Mouse (Mus musculus) embryonic fibroblast, embryonic 13.5 days (primary cell): Measurements from ENCODE around the gene Olfr25.

ENCODE experiments used
- CTCF ChIP-seq: IDR thresholded peaks from 2 replicates; pipeline ENCODE4 v1.5.1; 2011; ENCODE audit warnings: mild to moderate bottlenecking, control low read depth, low read length, moderate library complexity, borderline replicate concordance; ENCODE audit not compliant: insufficient read depth
- POLR2A ChIP-seq: IDR thresholded peaks from 2 replicates; pipeline ENCODE4 v1.6.1; 2011; ENCODE audit warnings: low read depth, mild to moderate bottlenecking, control low read depth, low read length, moderate library complexity

GRCm38 (mm10) chr9:38290807-38291206 is 38.1 kb upstream of the Olfr25 start, which contains the start of gene Olfr896-ps1:
- no peak for TF ChIP-seq CTCF
- no peak for TF ChIP-seq POLR2A
